Mouse (Mus musculus) v-Abl transformed pro-B cells (cell line): Measurements from ENCODE around the gene Kcnma1.

Experiments used
- in situ Hi-C, 2 experiments: fragments of 400-800 bp; cut with MboI; formaldehyde crosslinking; loops; one replicate each; pipeline ENCODE4 v1.15.1; 2025; ENCODE audit not compliant: unreplicated experiment in 2 of 2

The Kcnma1 gene

DNA sequence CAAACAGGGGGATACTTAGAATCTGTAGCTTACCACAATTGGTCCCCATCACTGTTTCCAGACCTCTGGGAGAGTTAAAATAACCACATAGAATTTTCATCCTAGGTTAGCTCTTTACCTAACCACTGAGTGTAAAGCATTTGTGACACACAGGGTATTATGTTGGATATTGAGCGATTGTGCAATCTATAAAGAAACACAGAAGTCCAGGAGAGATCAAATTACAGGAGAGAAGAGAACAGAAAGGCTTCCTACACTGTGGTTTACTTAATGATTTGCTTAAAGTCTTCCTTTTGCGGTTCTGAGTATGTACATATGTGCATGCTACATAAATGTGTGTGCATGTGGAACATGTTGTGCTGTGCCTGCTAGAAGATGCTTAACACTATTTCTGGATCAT, 458.6 kb downstream of the Kcnma1 start:
- in situ Hi-C loops: no loop called here

GRCm38 (mm10) chr14:23552252-23552974, 461.9 kb downstream of the Kcnma1 start:
- in situ Hi-C loops: no loop called here

DNA sequence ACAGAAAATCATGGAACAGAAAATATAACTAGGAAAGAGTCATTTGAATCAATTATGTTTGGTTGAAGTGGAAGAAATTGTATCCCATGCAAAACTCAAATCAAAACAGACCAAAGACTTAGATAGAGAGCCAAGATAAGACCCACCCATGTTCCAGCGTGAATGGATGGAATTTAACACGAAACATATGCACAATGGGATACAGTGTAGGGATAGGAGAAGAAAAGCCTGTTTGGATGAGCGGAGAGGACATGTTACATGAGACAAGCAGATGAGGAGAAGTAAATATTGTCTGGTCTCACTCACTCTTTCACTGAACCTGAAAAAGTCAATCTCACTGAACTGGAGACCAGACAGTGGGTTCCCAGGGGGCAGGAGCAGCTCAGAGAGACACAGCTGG, 463.8 kb downstream of the Kcnma1 start:
- in situ Hi-C loops: no loop called here

DNA sequence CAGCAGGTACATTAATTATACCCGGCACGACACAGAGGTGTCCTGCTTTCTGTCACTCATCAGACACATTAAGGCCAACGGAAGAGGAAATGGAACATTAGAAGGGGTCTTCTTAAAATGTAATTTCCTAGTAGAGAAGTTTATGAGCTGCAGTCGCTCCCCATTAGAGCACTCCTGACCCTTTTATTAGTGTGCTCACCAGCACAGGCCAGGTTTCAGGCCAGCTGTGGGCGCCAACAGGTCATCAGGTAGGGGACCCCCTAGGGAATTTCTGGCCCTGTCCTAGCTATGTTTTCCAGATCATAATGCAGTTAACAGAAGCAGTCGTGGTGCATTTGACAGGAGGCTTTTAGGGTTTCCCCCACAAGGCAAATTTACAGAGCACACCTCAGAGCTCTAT, 472.2 kb downstream of the Kcnma1 start:
- in situ Hi-C loops: loop anchor here in 1 of 2 experiments (25.0 kb wide), 1 partner anchor 1680 kb away; no protein-coding TSS in a partner anchor

DNA sequence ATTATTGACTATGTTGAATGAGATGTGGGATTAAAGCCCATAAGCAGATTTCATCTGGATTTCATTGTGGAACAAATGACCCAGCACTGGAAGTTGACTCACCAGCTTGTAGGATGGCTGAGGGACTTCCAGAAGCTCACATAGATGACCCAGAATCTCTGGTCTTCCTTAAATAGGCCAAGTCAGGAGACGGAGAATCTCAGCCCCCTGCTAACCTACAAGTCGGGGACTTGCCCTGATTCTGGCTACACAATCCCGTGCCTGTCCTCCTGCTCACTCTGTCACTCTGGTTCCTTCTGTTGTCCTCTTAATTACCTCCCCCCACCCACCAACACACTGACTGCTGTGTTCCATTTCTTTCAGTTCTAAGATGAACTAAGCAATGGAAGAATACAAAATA, 474.7 kb downstream of the Kcnma1 start:
- in situ Hi-C loops: loop anchor here in 1 of 2 experiments (25.0 kb wide), 1 partner anchor 1677 kb away; no protein-coding TSS in a partner anchor

DNA sequence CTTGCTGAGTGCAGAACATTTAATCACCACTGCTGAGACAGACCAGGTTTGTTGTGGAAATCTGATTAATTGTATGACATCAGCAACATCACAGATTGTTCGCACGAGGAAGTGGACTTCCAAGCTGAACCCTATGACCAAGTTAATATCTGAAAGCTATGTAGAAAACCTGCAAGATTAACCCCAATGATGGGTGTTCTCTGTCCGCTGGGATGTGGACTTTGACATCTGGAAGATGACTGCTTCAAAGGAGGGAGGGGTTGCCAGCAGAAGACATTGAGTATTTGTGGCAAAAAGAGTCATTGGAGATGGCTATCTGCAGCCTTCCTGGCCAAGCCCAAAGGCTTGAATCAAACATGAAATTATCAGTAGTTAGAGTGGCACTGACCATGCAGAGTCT, 480.9 kb downstream of the Kcnma1 start:
- in situ Hi-C loops: loop anchor here in 1 of 2 experiments (25.0 kb wide), 1 partner anchor 1671 kb away; no protein-coding TSS in a partner anchor

GRCm38 (mm10) chr14:23531735-23532525, 482.4 kb downstream of the Kcnma1 start:
- in situ Hi-C loops: loop anchor here in 1 of 2 experiments (25.0 kb wide), 1 partner anchor 1670 kb away; no protein-coding TSS in a partner anchor

DNA sequence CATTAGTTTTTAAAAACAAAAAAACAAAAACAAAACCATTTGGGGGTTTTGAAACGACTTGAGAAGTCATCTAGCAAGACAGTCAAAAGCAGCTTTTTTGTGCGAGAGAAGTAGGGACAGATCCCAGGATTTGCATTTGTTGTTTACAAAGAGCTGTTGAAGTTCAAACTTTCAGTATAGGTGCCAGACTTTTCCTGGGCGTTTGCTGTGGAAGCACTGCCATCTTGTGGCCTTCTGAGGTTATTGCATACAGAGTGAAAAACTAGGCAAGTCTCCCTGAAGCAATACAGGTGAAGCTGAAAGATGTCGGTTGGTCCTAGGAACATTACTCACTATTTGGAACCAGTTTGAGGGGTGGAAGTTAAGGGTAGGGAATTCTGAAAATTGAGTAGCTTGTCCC, 484.6 kb downstream of the Kcnma1 start:
- in situ Hi-C loops: loop anchor here in 1 of 2 experiments (25.0 kb wide), 1 partner anchor 1667 kb away; no protein-coding TSS in a partner anchor

DNA sequence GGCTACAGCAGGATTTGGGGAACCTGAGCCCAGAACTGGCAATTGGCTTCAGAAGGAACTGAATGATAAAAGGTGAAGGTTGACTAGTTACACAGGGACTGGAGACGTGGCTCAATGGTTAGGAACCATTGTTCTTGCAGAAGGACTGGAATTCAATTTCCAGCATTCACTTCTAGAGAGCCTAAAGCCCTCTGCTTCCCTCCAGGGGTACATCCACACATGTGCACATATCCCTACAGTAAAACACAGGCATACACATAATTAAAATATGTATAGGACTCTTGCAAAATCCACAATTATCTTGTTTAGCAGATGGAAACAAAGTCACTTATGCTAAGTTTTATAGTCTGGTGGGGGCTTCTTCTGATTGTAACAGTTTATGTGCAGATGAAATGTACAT, 485.1 kb downstream of the Kcnma1 start:
- in situ Hi-C loops: loop anchor here in 1 of 2 experiments (25.0 kb wide), 1 partner anchor 1667 kb away; no protein-coding TSS in a partner anchor

DNA sequence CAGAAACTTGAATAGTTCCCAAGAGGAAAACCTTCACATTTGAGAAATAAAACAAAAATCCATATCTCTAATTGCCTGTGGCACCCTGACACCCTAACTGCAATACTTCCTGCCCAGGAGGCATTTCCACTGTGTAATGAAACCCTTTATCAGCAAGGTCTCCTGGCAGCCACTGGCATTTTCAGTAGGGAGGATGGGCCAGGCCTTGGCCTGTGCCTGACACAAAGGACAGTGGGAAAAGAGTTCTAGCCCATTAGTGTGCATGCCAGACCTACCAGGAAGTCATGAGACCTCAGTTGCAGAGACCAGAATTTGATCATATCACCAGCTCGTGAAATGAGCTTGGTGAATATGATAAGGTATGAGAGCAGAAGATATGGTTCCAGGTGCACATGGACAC, 488.4 kb downstream of the Kcnma1 start:
- in situ Hi-C loops: loop anchor here in 1 of 2 experiments (25.0 kb wide), 1 partner anchor 1664 kb away; no protein-coding TSS in a partner anchor

- in situ Hi-C loops: no loop called here
Measured at GRCm38 (mm10) chr14:23523825-23524491, 490.3 kb downstream of the Kcnma1 start.

DNA sequence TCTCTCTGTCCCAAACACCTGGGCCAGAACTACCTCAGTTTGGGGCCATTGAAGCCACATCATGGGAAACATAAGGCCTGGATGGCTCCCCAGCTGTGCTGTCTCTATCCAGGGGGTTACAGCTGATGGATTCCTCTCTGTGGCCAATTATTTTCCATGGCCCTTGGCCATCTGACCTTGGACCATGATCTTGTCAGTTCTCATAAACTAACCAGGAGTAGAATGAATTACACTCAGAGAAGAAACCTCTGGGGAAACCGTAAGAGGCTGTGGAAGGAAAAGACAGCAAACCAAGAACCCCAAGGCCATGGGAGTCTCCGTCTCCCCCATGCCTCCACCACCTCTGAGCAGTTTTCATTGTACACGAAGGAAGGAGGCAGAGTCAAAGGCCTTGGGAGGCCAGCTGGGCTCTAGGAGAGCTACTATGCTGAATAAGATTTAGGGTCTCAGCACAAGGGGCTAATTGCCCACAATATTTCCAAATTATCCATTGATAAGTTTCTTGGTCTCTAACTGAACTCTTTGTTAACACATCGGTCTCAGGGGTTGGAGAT, 491.6 kb downstream of the Kcnma1 start:
- in situ Hi-C loops: no loop called here

DNA sequence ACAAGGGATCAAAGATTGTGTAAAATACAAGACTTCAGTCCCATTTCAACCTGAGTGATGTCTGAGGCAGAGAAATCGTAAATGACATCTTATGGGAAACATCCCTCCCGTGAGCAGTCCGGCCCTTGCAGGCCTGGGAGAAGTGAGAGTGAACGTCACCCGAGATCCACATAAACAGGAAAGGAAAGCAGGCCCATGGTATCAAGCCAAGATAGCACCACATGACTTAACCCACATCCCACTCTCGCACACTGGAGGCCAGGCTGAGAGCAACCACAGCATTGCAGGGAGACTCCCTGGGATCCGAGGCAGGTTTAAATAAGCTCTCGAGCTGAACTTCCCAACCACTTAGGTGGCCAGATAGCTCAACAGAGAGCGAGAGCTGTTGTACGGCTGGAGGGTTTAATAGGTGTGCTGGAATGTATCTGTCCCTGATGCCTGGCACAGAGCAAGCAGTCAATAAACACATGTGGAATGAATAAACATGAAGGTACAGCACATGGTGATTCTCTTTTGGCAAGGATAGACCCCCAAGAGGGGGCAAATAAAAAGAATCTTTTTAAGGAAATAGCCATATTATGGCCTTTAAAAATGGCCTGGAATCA, 493.1 kb downstream of the Kcnma1 start:
- in situ Hi-C loops: no loop called here

- in situ Hi-C loops: no loop called here
Measured at GRCm38 (mm10) chr14:23517374-23517773, 496.9 kb downstream of the Kcnma1 start.

GRCm38 (mm10) chr14:23509792-23510191, 504.5 kb downstream of the Kcnma1 start:
- in situ Hi-C loops: no loop called here

GRCm38 (mm10) chr14:23502236-23502790, 512.0 kb downstream of the Kcnma1 start:
- in situ Hi-C loops: no loop called here

DNA sequence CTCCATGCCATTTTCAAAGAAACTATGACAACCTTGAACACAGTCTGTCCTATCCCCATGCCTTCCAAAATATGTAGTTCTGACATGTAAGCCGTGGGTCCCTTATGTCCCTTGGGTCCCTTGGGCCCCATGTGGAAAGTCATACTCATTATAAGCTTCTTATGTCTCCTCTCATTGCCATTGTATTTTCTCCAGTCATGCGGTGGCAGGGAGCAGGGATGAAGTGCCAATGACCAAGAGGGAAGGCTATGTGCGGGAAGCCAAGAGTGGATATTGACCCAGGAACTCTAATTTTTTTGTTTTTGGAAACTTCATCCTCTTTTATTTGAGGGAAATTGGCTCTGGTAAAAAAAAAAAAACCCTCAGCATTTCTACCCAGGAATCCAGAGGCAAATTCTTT, 517.5 kb downstream of the Kcnma1 start:
- in situ Hi-C loops: no loop called here

DNA sequence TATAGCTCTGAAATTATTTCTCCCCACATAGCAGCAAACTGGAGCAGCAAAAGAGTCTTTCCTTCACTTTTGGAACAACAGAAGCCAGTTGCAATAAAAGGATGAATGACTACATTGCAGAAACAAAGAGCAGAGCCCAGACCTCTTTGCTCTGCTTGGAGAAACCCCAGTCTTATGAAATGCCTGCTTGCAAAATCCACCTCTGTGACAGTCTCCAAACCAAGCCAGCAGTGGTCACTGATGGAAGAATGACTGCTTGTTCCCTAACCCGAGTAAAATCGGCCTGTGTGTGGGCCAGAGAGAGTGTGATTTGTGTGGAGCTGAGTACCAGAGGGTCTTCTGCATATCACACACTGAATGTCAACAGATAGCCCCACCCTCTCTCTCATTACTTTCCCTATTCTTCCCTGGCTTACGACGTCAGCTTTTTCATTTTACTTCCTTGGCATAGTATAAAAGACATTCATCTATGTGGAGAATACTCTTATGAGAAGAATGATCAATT, 518.0 kb downstream of the Kcnma1 start:
- in situ Hi-C loops: no loop called here

- in situ Hi-C loops: no loop called here
Measured at GRCm38 (mm10) chr14:23494496-23494800, 519.8 kb downstream of the Kcnma1 start.
